Mouse (Mus musculus) midbrain, embryonic 11.5 days (tissue): Measurements from ENCODE around the gene Ciao2b. TPM values are rescaled to one million over a fixed set of nuclear protein-coding genes. Genes with fewer than 3 reads are reported as not detected.

Source experiments
- ATAC-seq: fragments of 200-750 bp; cut with Nextera tagmentation; 2 replicates; pipeline ENCODE4 v1.8.0; 2017; ENCODE audit warnings: moderate TSS enrichment, moderate library complexity; ENCODE audit not compliant: low FRiP score
- DNase-seq: peaks from one replicate; pipeline ENCODE4 v3.0.0; 2015; ENCODE audit warnings: low spot score; ENCODE audit errors: missing footprints
- H3K27ac ChIP-seq: fragments of 300-500 bp; sonication (generic); 2 replicates; pipeline ENCODE4 v1.5.1; 2014; ENCODE audit warnings: low read depth, low read length
- H3K27me3 ChIP-seq: fragments of 300-500 bp; sonication (generic); 2 replicates; pipeline ENCODE4 v1.6.1; 2014; ENCODE audit warnings: mild to moderate bottlenecking, low read length, moderate library complexity, mixed read lengths; ENCODE audit not compliant: control insufficient read depth, insufficient read depth
- H3K36me3 ChIP-seq: fragments of 300-500 bp; sonication (generic); 2 replicates; pipeline ENCODE4 v1.6.1; 2014; ENCODE audit warnings: mild to moderate bottlenecking, low read length, moderate library complexity, mixed read lengths; ENCODE audit not compliant: control insufficient read depth, insufficient read depth
- H3K4me1 ChIP-seq: fragments of 300-500 bp; sonication (generic); 2 replicates; pipeline ENCODE4 v1.6.1; 2014; ENCODE audit warnings: low read length; ENCODE audit not compliant: control insufficient read depth, insufficient read depth
- H3K4me2 ChIP-seq: fragments of 300-500 bp; sonication (generic); 2 replicates; pipeline ENCODE4 v1.6.1; 2014; ENCODE audit warnings: mild to moderate bottlenecking, moderate library complexity
- H3K4me3 ChIP-seq: fragments of 300-500 bp; sonication (generic); 2 replicates; pipeline ENCODE4 v1.5.1; 2014; ENCODE audit warnings: low read depth, low read length
- H3K9ac ChIP-seq: fragments of 300-500 bp; sonication (generic); 2 replicates; pipeline ENCODE4 v1.6.1; 2014; ENCODE audit warnings: low read length
- H3K9me3 ChIP-seq: fragments of 300-500 bp; sonication (generic); 2 replicates; pipeline ENCODE4 v1.6.1; 2016; ENCODE audit warnings: low read length; ENCODE audit not compliant: control insufficient read depth
- WGBS: fragments of 180-500 bp; shearing (Covaris S2); extraction: QIAGEN DNeasy Blood & Tissue Kit; methylation state at CpG from one replicate; pipeline ENCODE4 v1.1.7; 2014; 5-methylcytosine and 5-hydroxymethylcytosine counted together
- polyA plus RNA-seq: library from polyadenylated mRNA; unstranded; fragments of >200 nt; fragmentation: Nextera tagmentation; extraction: Ambion mirVana; gene quantifications from 2 replicates; pipeline ENCODE4 v1.2.1, GENCODE M21; 2014

Ciao2b gene
- polyA plus RNA-seq, 1 experiment from 2014 or later = 95.7 TPM

GRCm38 (mm10) chr8:104606329-104606728 lies 35.4 kb downstream of the Ciao2b start:
- H3K27ac ChIP-seq = no peak overlapping the region
- DNase-seq (peak; percentile 65), ATAC-seq (no peak)
- WGBS = 56% methylated on average over 6 of the region's 6 CpGs
- no peak overlapping the region for H3K4me2 ChIP-seq
- H3K9me3 ChIP-seq = no peaks in the 10 kb centered on the region
- H3K36me3 ChIP-seq = no peaks in the 10 kb centered on the region
- H3K9ac ChIP-seq = no peak overlapping the region
- H3K4me1 ChIP-seq = no peaks in the 10 kb centered on the region
- no peak overlapping the region for H3K4me3 ChIP-seq
- H3K27me3 ChIP-seq = no peaks in the 10 kb centered on the region

DNA sequence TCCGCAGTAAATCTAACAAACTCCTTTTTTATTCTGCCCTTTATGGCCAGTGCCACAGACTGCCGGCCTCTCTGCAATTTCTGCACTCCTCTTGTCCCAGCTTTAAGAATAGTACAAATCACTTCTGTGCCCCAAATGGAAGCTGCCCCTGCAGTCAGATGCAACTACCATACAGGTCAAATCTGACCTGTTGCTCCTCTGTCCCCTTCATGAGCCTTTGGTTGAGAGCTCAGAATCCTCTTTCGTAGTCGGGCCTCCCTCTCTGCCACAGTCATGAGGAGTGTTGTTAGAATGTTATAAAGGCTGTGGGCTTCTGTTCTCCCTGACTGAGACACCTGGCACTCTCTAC lies 38.5 kb downstream of the Ciao2b start:
- Histone ChIP-seq H3K9me3 (no peaks in the 10 kb centered on the region), H3K4me3 (no peak overlapping the region), H3K4me1 (no peaks in the 10 kb centered on the region), H3K9ac (no peak overlapping the region), H3K4me2 (no peak overlapping the region), H3K27ac (no peak overlapping the region), H3K36me3 (no peaks in the 10 kb centered on the region), H3K27me3 (no peaks in the 10 kb centered on the region)
- WGBS = 71% methylated on average over 4 of the region's 4 CpGs
- DNase-seq = peak; percentile 81
- ATAC-seq = no peak

GRCm38 (mm10) chr8:104602468-104603244 lies 39.1 kb downstream of the Ciao2b start:
- no peak overlapping the region for H3K9ac ChIP-seq
- WGBS = 17% methylated on average over 21 of the region's 21 CpGs
- H3K36me3 ChIP-seq = no peaks in the 10 kb centered on the region
- no peaks in the 10 kb centered on the region for H3K27me3 ChIP-seq
- H3K4me1 ChIP-seq = no peaks in the 10 kb centered on the region
- DNase-seq = peak; percentile 98
- H3K4me3 ChIP-seq = 0 out of 2 replicates have a peak overlapping the region, but pooled peaks have one; percentile 4
- no peak overlapping the region for H3K27ac ChIP-seq
- peak overlapping the region; percentile 34 for H3K4me2 ChIP-seq
- ATAC-seq = peak; percentile 92
- no peaks in the 10 kb centered on the region for H3K9me3 ChIP-seq

GRCm38 (mm10) chr8:104601941-104602371 lies 39.8 kb downstream of the Ciao2b start:
- no peak overlapping the region for H3K9ac ChIP-seq
- WGBS = 3% methylated on average over 12 of the region's 12 CpGs
- DNase-seq = peak; percentile 93
- H3K36me3 ChIP-seq = no peaks in the 10 kb centered on the region; the same call in 1 of the 2 replicates
- H3K4me2 ChIP-seq = peak overlapping the region; percentile 34
- H3K4me1 ChIP-seq = no peaks in the 10 kb centered on the region
- no peak overlapping the region for H3K4me3 ChIP-seq
- H3K9me3 ChIP-seq = no peaks in the 10 kb centered on the region
- peak; percentile 64 for ATAC-seq
- H3K27me3 ChIP-seq = no peaks in the 10 kb centered on the region
- no peak overlapping the region for H3K27ac ChIP-seq

GRCm38 (mm10) chr8:104601386-104601785 lies 40.4 kb downstream of the Ciao2b start:
- no peaks in the 10 kb centered on the region for H3K27me3 ChIP-seq
- no peak overlapping the region for H3K27ac ChIP-seq
- H3K4me1 ChIP-seq = no peaks in the 10 kb centered on the region
- no peak overlapping the region for H3K4me3 ChIP-seq
- no peak overlapping the region for H3K9ac ChIP-seq
- peak; percentile 87 for DNase-seq
- no peaks in the 10 kb centered on the region; the same call in 1 of the 2 replicates for H3K36me3 ChIP-seq
- ATAC-seq = no peak
- 17% methylated on average over 7 of the region's 7 CpGs for WGBS
- H3K9me3 ChIP-seq = no peaks in the 10 kb centered on the region
- peak overlapping the region; percentile 34; the same call in 1 of the 2 replicates for H3K4me2 ChIP-seq

DNA sequence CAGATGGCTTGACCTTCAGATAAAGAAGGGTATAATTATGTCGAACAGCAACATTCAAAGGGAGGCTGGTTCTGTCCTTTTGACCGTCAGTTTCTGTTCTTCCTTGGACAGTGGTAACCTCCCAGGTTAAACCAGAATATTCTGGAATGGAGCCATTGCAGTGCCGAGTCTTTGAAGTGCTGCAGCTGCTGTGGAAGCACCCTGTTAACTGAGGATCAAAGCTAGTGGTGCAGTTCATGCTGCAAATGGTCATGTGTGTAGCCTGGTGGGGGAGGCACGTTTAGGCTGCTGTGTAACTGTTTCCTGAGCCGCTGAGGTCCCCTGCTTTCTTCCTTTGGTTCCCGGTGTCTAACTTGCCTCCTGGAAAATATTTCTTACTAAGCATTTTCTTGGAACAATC lies 43.3 kb downstream of the Ciao2b start:
- ATAC-seq = no peak
- WGBS = 78% methylated on average over 6 of the region's 6 CpGs

GRCm38 (mm10) chr8:104597656-104598055 lies 44.1 kb downstream of the Ciao2b start:
- ATAC-seq (no peak), DNase-seq (peak; percentile 69)
- H3K9ac ChIP-seq = no peak overlapping the region
- H3K9me3 ChIP-seq = no peaks in the 10 kb centered on the region
- no peak overlapping the region for H3K4me3 ChIP-seq
- H3K27me3 ChIP-seq = no peaks in the 10 kb centered on the region
- 92% methylated on average over 6 of the region's 6 CpGs for WGBS
- H3K4me1 ChIP-seq = no peaks in the 10 kb centered on the region
- H3K36me3 ChIP-seq = peaks cover 12% of the 10 kb centered on the region
- no peak overlapping the region for H3K27ac ChIP-seq
- no peak overlapping the region for H3K4me2 ChIP-seq

More for the DNA sequence above, 43.3 kb downstream of the Ciao2b start:
- H3K36me3 ChIP-seq = peaks cover 12% of the 10 kb centered on the region
- no peaks in the 10 kb centered on the region for H3K4me1 ChIP-seq
- no peaks in the 10 kb centered on the region for H3K27me3 ChIP-seq
- H3K4me3 ChIP-seq = no peak overlapping the region
- no peak overlapping the region for H3K4me2 ChIP-seq
- no peak overlapping the region for H3K27ac ChIP-seq
- H3K9ac ChIP-seq = no peak overlapping the region
- no peaks in the 10 kb centered on the region for H3K9me3 ChIP-seq
- DNase-seq = no peak

DNA sequence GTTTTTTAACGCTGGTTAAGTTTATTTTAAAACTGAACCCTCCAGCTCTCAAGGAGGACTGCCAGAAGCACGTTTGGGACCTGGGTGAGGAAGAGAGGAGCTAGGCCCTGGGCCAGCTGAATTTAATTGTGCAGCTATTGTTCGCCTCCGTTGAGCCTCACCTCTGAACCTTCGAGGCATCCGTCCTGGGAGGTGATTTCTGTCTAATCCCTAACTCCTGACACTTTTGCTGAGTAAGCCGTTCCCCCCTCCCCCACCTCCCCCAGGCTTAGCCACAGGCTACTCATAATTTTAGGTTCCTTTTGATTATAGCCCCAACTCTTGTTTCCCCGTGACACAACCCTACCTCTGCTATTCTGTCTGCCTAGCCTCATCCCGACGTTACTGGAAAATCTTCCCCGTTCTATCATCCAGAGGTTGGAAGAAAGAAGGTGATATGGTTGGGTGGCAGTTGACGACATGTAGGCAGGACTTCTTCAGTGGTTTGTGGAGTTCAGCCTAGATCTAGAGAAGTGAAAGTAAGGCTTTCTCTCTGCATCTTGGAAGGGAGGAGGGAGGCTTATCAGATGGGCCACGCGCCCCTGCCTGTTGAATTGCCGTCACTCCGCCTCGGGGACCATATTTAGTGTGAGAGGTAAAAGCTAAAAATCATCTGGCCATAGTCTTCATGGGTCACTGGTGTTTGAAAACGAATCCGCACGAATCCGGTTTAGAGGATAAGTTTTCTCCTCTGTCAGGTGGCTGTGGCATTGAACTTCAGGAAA lies 45.8 kb downstream of the Ciao2b start:
- Histone ChIP-seq H3K27me3 (no peaks in the 10 kb centered on the region), H3K4me1 (peaks cover under 1% of the 10 kb centered on the region; the same call in 1 of the 2 replicates), H3K27ac (no peak overlapping the region), H3K4me2 (no peak overlapping the region), H3K9me3 (no peaks in the 10 kb centered on the region), H3K36me3 (peaks cover 12% of the 10 kb centered on the region), H3K9ac (no peak overlapping the region), H3K4me3 (no peak overlapping the region)
- DNase-seq (peak; percentile 65), ATAC-seq (no peak)
- 86% methylated on average over 21 of the region's 21 CpGs for WGBS
